Mouse (Mus musculus): ENCODE data around the gene L1td1.

DNA sequence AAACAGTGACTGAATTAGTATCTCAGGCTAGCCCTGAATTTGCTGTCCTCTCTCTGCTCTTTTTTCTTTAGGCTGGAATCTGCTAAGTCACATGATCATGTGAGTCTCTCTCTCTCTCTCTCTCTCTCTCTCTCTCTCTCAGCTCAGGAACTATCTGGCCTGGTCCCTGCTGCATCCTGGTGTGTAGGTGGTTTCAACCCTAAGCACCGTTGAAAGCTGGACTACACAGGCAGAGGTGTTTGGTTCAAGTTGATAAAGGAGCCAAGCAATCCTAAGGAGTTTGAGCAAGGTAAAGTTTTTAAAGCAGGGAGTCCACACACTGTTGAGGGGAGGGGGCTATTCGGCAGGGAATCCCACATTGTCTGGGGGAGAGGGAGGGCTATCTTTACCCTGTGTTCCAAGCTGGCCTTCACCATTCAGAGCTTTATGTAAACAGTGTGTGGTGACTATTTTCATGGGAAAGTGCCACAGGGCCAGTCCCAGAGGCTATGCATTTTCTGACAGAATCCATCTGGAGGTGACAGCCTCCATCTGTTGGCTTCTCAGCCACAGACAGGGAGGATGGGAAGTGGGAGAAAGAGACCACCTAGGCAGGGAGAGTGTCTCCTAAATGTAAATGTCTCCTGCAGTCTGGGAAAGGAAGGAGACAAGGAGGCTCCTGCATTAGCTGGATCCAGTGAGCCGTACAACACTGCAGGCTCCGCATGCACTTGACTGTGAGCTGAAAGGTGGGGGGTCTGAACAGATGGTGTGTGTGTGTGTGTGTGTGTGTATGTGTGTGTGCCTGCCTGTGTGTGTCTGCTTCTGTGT lies 31.7 kb downstream of the L1td1 start:
- TF ChIP-seq POLR2A (IDR thresholded peaks at IDR 0.05; ENCODE audit: extremely low read depth, insufficient read depth, low read length) (no peak), CTCF (IDR thresholded peaks at IDR 0.05; ENCODE audit: extremely low read depth, insufficient read depth, low read length) (no peak)
